Mouse (Mus musculus): ENCODE measurements at regions not wholly inside any gene's neighbourhood (a gene's known extent, or its start where the extent isn't known, plus 50 kb on each side); places are given as distances from the start of the nearest gene placed in this dataset.
A peak's percentile ranks its signal among the peaks of the same experiment; 100 is the strongest.
"Not testable (repeated sequence)": the region's sequence is repeated elsewhere in the genome, so short reads cannot be mapped to it uniquely, and the experiment has no call there.

- H3K4me2 ChIP-seq (ENCODE audit: low read length): no peak overlapping the region
- WGBS: 73% methylated on average over 2 of the region's 2 CpGs
- peaks cover 62% of the 10 kb centered on the region for H3K9me3 ChIP-seq (ENCODE audit: control insufficient read depth, low read length)
- H3K4me3 ChIP-seq (replicated peaks; ENCODE audit: low read length): no peak overlapping the region
- H3K27ac ChIP-seq (ENCODE audit: low read length): no peak overlapping the region
- H3K4me1 ChIP-seq (replicated peaks; ENCODE audit: control insufficient read depth, insufficient read depth, low read length): no peaks in the 10 kb centered on the region
- H3K9ac ChIP-seq (replicated peaks; ENCODE audit: low read depth, low read length): no peak overlapping the region
- no peak for ATAC-seq
- no peaks in the 10 kb centered on the region for H3K27me3 ChIP-seq (replicated peaks; ENCODE audit: control insufficient read depth, insufficient read depth, low read length)
- H3K36me3 ChIP-seq (ENCODE audit: control insufficient read depth, insufficient read depth): no peaks in the 10 kb centered on the region
Measured at GRCm38 (mm10) chr4:3062027-3062605, 105.0 kb upstream of the Vmn1r2 start.

- no peak overlapping the region for H3K9ac ChIP-seq (replicated peaks; ENCODE audit: low read depth, low read length)
- no peak overlapping the region for H3K27ac ChIP-seq (ENCODE audit: low read length)
- no peaks in the 10 kb centered on the region for H3K4me1 ChIP-seq (replicated peaks; ENCODE audit: control insufficient read depth, insufficient read depth, low read length)
- H3K4me3 ChIP-seq (replicated peaks; ENCODE audit: low read length): no peak overlapping the region
- no peak for ATAC-seq
- H3K27me3 ChIP-seq (replicated peaks; ENCODE audit: control insufficient read depth, insufficient read depth, low read length): no peaks in the 10 kb centered on the region
- H3K9me3 ChIP-seq (ENCODE audit: control insufficient read depth, low read length): peaks cover 74% of the 10 kb centered on the region
- H3K36me3 ChIP-seq (ENCODE audit: control insufficient read depth, insufficient read depth): no peaks in the 10 kb centered on the region
- H3K4me2 ChIP-seq (ENCODE audit: low read length): no peak overlapping the region
- WGBS: 53% methylated on average over 3 of the region's 3 CpGs
Measured at GRCm38 (mm10) chr4:3063966-3064365, 103.2 kb upstream of the Vmn1r2 start.

GRCm38 (mm10) chr4:3064571-3064970, 102.5 kb upstream of the Vmn1r2 start:
- H3K4me3 ChIP-seq (replicated peaks; ENCODE audit: low read length): no peak overlapping the region
- peaks cover 74% of the 10 kb centered on the region for H3K9me3 ChIP-seq (ENCODE audit: control insufficient read depth, low read length)
- 43% methylated on average over 3 of the region's 3 CpGs for WGBS
- no peaks in the 10 kb centered on the region for H3K27me3 ChIP-seq (replicated peaks; ENCODE audit: control insufficient read depth, insufficient read depth, low read length)
- H3K36me3 ChIP-seq (ENCODE audit: control insufficient read depth, insufficient read depth): no peaks in the 10 kb centered on the region
- H3K4me2 ChIP-seq (ENCODE audit: low read length): no peak overlapping the region
- H3K4me1 ChIP-seq (replicated peaks; ENCODE audit: control insufficient read depth, insufficient read depth, low read length): no peaks in the 10 kb centered on the region
- no peak overlapping the region for H3K9ac ChIP-seq (replicated peaks; ENCODE audit: low read depth, low read length)
- no peak for ATAC-seq
- no peak overlapping the region for H3K27ac ChIP-seq (ENCODE audit: low read length)

- ATAC-seq; H3K27ac ChIP-seq (ENCODE audit: low read length); H3K4me3 ChIP-seq (replicated peaks; ENCODE audit: low read length); H3K4me2 ChIP-seq (ENCODE audit: low read length); H3K9ac ChIP-seq (replicated peaks; ENCODE audit: low read depth, low read length); H3K36me3 ChIP-seq (ENCODE audit: control insufficient read depth, insufficient read depth); H3K4me1 ChIP-seq (replicated peaks; ENCODE audit: control insufficient read depth, insufficient read depth, low read length); H3K27me3 ChIP-seq (replicated peaks; ENCODE audit: control insufficient read depth, insufficient read depth, low read length): not testable (repeated sequence)
- H3K9me3 ChIP-seq (ENCODE audit: control insufficient read depth, low read length): peaks cover 74% of the 10 kb centered on the region
- 67% methylated on average over 3 of the region's 3 CpGs for WGBS
Measured at GRCm38 (mm10) chr4:3065335-3065734, 101.8 kb upstream of the Vmn1r2 start.

- H3K9ac ChIP-seq (replicated peaks; ENCODE audit: low read depth, low read length): no peak overlapping the region
Measured at GRCm38 (mm10) chr4:3066051-3066736, 100.9 kb upstream of the Vmn1r2 start.

GRCm38 (mm10) chr4:3067265-3067664, 99.9 kb upstream of the Vmn1r2 start:
- Histone ChIP-seq H3K27me3 (replicated peaks; ENCODE audit: control insufficient read depth, insufficient read depth, low read length) (no peaks in the 10 kb centered on the region), H3K27ac (ENCODE audit: low read length) (no peak overlapping the region), H3K4me2 (ENCODE audit: low read length) (no peak overlapping the region), H3K9ac (replicated peaks; ENCODE audit: low read depth, low read length) (no peak overlapping the region), H3K36me3 (ENCODE audit: control insufficient read depth, insufficient read depth) (no peaks in the 10 kb centered on the region), H3K4me3 (replicated peaks; ENCODE audit: low read length) (no peak overlapping the region), H3K4me1 (replicated peaks; ENCODE audit: control insufficient read depth, insufficient read depth, low read length) (no peaks in the 10 kb centered on the region), H3K9me3 (ENCODE audit: control insufficient read depth, low read length) (peaks cover 75% of the 10 kb centered on the region)
- 52% methylated on average over 2 of the region's 2 CpGs for WGBS
- ATAC-seq: no peak

More at GRCm38 (mm10) chr4:3066051-3066736, 100.9 kb upstream of the Vmn1r2 start:
- WGBS: 82% methylated on average over 5 of the region's 5 CpGs
- no peak for ATAC-seq
- H3K27me3 ChIP-seq (replicated peaks; ENCODE audit: control insufficient read depth, insufficient read depth, low read length): no peaks in the 10 kb centered on the region
- no peak overlapping the region for H3K4me2 ChIP-seq (ENCODE audit: low read length)
- peaks cover 75% of the 10 kb centered on the region for H3K9me3 ChIP-seq (ENCODE audit: control insufficient read depth, low read length)
- H3K4me1 ChIP-seq (replicated peaks; ENCODE audit: control insufficient read depth, insufficient read depth, low read length): no peaks in the 10 kb centered on the region
- H3K36me3 ChIP-seq (ENCODE audit: control insufficient read depth, insufficient read depth): no peaks in the 10 kb centered on the region
- no peak overlapping the region for H3K27ac ChIP-seq (ENCODE audit: low read length)
- H3K4me3 ChIP-seq (replicated peaks; ENCODE audit: low read length): no peak overlapping the region

GRCm38 (mm10) chr4:3067666-3068065, 99.5 kb upstream of the Vmn1r2 start:
- Histone ChIP-seq H3K4me2 (ENCODE audit: low read length) (no peak overlapping the region), H3K4me3 (replicated peaks; ENCODE audit: low read length) (no peak overlapping the region), H3K9ac (replicated peaks; ENCODE audit: low read depth, low read length) (no peak overlapping the region), H3K27me3 (replicated peaks; ENCODE audit: control insufficient read depth, insufficient read depth, low read length) (no peaks in the 10 kb centered on the region), H3K36me3 (ENCODE audit: control insufficient read depth, insufficient read depth) (no peaks in the 10 kb centered on the region), H3K4me1 (replicated peaks; ENCODE audit: control insufficient read depth, insufficient read depth, low read length) (no peaks in the 10 kb centered on the region), H3K27ac (ENCODE audit: low read length) (no peak overlapping the region), H3K9me3 (ENCODE audit: control insufficient read depth, low read length) (peaks cover 76% of the 10 kb centered on the region)
- WGBS: 37% methylated on average over 2 of the region's 2 CpGs
- ATAC-seq: peak; percentile 50

GRCm38 (mm10) chr4:3068306-3069223, 98.6 kb upstream of the Vmn1r2 start:
- ATAC-seq: 0 out of 2 replicates have a peak, but pooled peaks have one; percentile 21
- Histone ChIP-seq H3K4me2 (ENCODE audit: low read length) (no peak overlapping the region), H3K36me3 (ENCODE audit: control insufficient read depth, insufficient read depth) (no peaks in the 10 kb centered on the region), H3K4me3 (replicated peaks; ENCODE audit: low read length) (no peak overlapping the region), H3K4me1 (replicated peaks; ENCODE audit: control insufficient read depth, insufficient read depth, low read length) (no peaks in the 10 kb centered on the region), H3K9me3 (ENCODE audit: control insufficient read depth, low read length) (peaks cover 68% of the 10 kb centered on the region), H3K9ac (replicated peaks; ENCODE audit: low read depth, low read length) (no peak overlapping the region), H3K27me3 (replicated peaks; ENCODE audit: control insufficient read depth, insufficient read depth, low read length) (no peaks in the 10 kb centered on the region), H3K27ac (ENCODE audit: low read length) (no peak overlapping the region)
- 83% methylated on average over 6 of the region's 6 CpGs for WGBS

- no peaks in the 10 kb centered on the region for H3K4me1 ChIP-seq (replicated peaks; ENCODE audit: control insufficient read depth, insufficient read depth, low read length)
- H3K27me3 ChIP-seq (replicated peaks; ENCODE audit: control insufficient read depth, insufficient read depth, low read length): no peaks in the 10 kb centered on the region
- H3K9me3 ChIP-seq (ENCODE audit: control insufficient read depth, low read length): peaks cover 60% of the 10 kb centered on the region
- ATAC-seq: peak; percentile 27; the same call in 1 of the 2 replicates
- no peak overlapping the region for H3K9ac ChIP-seq (replicated peaks; ENCODE audit: low read depth, low read length)
- no peak overlapping the region for H3K4me2 ChIP-seq (ENCODE audit: low read length)
- 76% methylated on average over 1 of the region's 1 CpGs for WGBS
- H3K36me3 ChIP-seq (ENCODE audit: control insufficient read depth, insufficient read depth): no peaks in the 10 kb centered on the region
- H3K4me3 ChIP-seq (replicated peaks; ENCODE audit: low read length): no peak overlapping the region
- H3K27ac ChIP-seq (ENCODE audit: low read length): no peak overlapping the region
Measured at GRCm38 (mm10) chr4:3069341-3069740, 97.8 kb upstream of the Vmn1r2 start.

Data from forebrain, embryonic 16.5 days (tissue).